Mouse (Mus musculus) E14TG2a.4 (cell line): ENCODE data around the gene Gm28778.

Experiments used
- CTCF ChIP-seq: conservative IDR thresholded peaks from 2 replicates; pipeline ENCODE4 v1.5.1; 2014; ENCODE audit warnings: low read length
- NANOG ChIP-seq: IDR thresholded peaks from 2 replicates; pipeline ENCODE4 v1.6.1; 2014; ENCODE audit warnings: borderline replicate concordance, low read length, mixed read lengths

DNA sequence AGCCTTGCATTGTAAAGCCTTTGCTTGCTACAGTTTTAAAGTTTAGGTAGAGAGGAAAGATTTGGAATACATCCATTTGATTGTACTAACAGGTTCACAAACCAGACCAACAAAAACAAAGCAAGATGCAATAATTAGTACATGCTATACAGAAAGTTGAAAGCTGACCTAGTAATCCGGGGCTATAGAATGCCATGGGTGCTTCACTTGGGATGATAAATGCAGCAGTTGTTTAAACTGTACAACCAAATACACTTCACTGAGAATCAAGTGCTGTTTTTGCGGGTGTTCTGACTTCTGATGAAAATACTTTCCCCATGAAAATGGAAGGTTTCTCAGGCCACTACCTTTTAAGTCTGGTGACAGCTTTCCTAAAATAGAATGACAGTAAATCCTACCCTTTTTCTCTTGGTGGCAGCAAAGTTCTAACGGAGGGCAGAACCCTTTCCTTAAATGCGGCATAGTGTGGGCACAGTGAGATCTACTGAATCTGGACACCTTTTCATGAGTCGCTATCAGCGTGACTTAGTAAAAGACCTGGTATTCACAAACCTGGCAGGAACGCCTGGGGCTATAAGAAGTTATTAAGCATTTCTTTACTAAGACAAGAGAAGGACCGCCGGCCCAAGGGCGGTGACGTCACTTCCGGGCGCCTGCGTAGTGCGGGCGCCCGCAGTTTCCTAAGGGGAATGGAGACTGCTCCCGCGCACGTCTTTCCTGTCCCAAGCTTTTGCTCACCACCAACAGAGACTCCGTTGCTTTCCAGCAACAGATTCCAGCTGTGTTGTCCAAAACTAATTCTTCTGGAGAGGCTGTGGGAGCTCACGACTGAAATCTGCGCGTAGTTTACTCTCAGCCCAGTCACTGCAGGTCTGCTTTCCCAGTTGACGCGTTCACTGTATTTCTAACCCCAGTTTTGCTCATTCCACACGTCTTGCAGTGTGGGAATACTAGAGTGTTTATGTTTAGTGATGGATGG is 16.4 kb downstream of the Gm28778 start, which contains the start of gene Osgepl1:
- TF ChIP-seq CTCF (no peak), NANOG (no peak)
